13 mouse cellular contexts compared by ENCODE assay signal in the genomic region with DNA sequence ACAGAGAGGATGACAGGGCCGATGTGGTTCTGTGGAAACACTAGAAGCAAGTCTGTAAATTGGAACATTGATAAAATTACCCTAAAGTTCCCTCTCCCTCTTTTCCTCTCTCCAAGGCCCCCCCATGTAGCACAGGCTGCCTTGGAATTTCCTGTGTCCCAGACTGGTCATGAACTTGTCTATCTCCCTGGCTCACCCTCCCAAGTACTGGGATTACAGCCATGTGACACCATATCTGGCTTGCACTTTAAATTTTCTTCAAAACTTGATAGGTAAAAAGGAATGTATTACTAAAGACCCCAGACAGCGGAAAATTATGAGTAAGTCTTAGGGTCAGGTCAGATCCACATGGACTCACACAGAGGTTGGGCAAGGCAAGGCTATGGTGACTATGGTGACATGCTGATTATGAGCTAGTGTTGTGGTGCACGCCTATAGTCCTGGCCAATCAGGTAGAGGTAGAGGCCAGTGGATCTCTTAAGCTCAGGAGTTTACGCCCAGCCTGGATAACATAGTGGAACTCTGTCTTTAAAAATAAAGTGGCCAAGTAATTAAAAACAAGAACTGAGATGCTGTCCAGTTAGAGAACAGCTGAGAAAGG.
DNase-seq lines count a peak whose midpoint lies in the region; ATAC-seq and TF ChIP-seq lines count a peak whose summit lies in the region.
"Had no signal": no experiment of that assay in that cellular context is flagged by ENCODE, and none has a peak within 500 bp of the region (broad histone marks: within the 10 kb centered on the region; RNA-seq: fewer than 3 reads in every experiment).

No protein-coding gene starts in this region.

- H3K4me2 ChIP-seq in liver, embryonic 13.5 days = peak overlapping the region; percentile 30
- H3K4me2 ChIP-seq: lung, embryonic 14.5 days; midbrain, embryonic 11.5 days had no signal

- H3K4me1 ChIP-seq in heart, adult 2 months (ENCODE audit: control insufficient read depth, insufficient read depth, low read length) = peaks cover 17% of the 10 kb centered on the region
- H3K4me1 ChIP-seq in thymus, adult 2 months (replicated peaks; ENCODE audit: control insufficient read depth, insufficient read depth, low read length) = peaks cover 33% of the 10 kb centered on the region
- peaks cover 67% of the 10 kb centered on the region for H3K4me1 ChIP-seq in liver, embryonic 13.5 days (replicated peaks)

- TF ChIP-seq POLR2A in heart, adult 2 months (IDR thresholded peaks at IDR 0.05; ENCODE audit: insufficient read depth, low read depth, low read length) = no peak
- TF ChIP-seq POLR2A in thymus, adult 2 months (IDR thresholded peaks at IDR 0.05; ENCODE audit: control insufficient read depth, extremely low read depth, insufficient read depth, low read length, poor library complexity) = no peak

- no peaks in the 10 kb centered on the region for H3K27me3 ChIP-seq in heart, adult 2 months (ENCODE audit: control insufficient read depth, insufficient read depth, low read length)
- no peaks in the 10 kb centered on the region for H3K27me3 ChIP-seq in thymus, adult 2 months (ENCODE audit: control insufficient read depth, insufficient read depth, low read length)
- no peaks in the 10 kb centered on the region for H3K27me3 ChIP-seq in liver, embryonic 13.5 days

- TF ChIP-seq CTCF in heart, adult 2 months (IDR thresholded peaks at IDR 0.05) = no peak
- TF ChIP-seq CTCF in thymus, adult 2 months (IDR thresholded peaks at IDR 0.05; ENCODE audit: borderline replicate concordance, control insufficient read depth, extremely low read depth, insufficient read depth, low read length, poor library complexity) = no peak

- intact Hi-C loops in heart, adult 2 months (cut with DNase I) = no loop called here
- intact Hi-C loops in heart, postnatal 36 days (cut with DNase I) = no loop called here

- no peak for DNase-seq in heart, adult 2 months
- no peak for DNase-seq in heart, postnatal 36 days
- DNase-seq in thymus, adult 2 months = no peak
- DNase-seq in thymus, postnatal 10 days (ENCODE audit: low spot score in 2 of 2) = no peak
- DNase-seq in liver, embryonic 13.5 days = no peak
- DNase-seq in layer of hippocampus, adult 9-10 months (ENCODE audit: low spot score) = no peak
- no peak for DNase-seq in adrenal gland, adult 8-10 months
- no peak for DNase-seq in frontal cortex, postnatal 25 days (ENCODE audit: low spot score in 2 of 2)
- DNase-seq: adrenal gland, postnatal 36 days; cerebellum, adult 11-12 months; lung, embryonic 14.5 days had no signal

- H3K4me3 ChIP-seq in heart, adult 2 months = no peak overlapping the region
- no peak overlapping the region for H3K4me3 ChIP-seq in thymus, adult 2 months (ENCODE audit: control insufficient read depth, insufficient read depth, low read length)
- no peak overlapping the region for H3K4me3 ChIP-seq in liver, embryonic 13.5 days (replicated peaks)
- H3K4me3 ChIP-seq: layer of hippocampus, adult 2 months had no signal

- no peaks in the 10 kb centered on the region for H3K9me3 ChIP-seq in liver, embryonic 13.5 days (replicated peaks)

- H3K9ac ChIP-seq in heart, adult 2 months (ENCODE audit: low read depth, low read length) = no peak overlapping the region
- peak overlapping the region; percentile 41; the same call in 1 of the 2 replicates for H3K9ac ChIP-seq in liver, embryonic 13.5 days
- H3K9ac ChIP-seq: lung, embryonic 14.5 days had no signal

- 66% methylated on average over 4 of the region's 4 CpGs for WGBS in heart, adult 2 months
- WGBS in thymus, adult 2 months = 85% methylated on average over 4 of the region's 4 CpGs
- 65% methylated on average over 4 of the region's 4 CpGs for WGBS in liver, embryonic 13.5 days (ENCODE audit: insufficient replicate concordance)

- 0 out of 2 replicates have a peak, but pooled peaks have one; percentile 3 for TF ChIP-seq EP300 in heart, adult 2 months (IDR thresholded peaks at IDR 0.05; ENCODE audit: insufficient read depth, low read depth, low read length)

- H3K79me2 ChIP-seq in heart, adult 2 months (replicated peaks; ENCODE audit: control insufficient read depth, insufficient read depth, low read length) = peaks cover 5% of the 10 kb centered on the region

- ATAC-seq in liver, embryonic 13.5 days (ENCODE audit: low read depth) = peak; percentile 99

- no peak overlapping the region for H3K27ac ChIP-seq in heart, adult 2 months
- peak overlapping the region; percentile 90 for H3K27ac ChIP-seq in thymus, adult 2 months (ENCODE audit: control insufficient read depth, insufficient read depth, low read length)
- peak overlapping the region; percentile 68 for H3K27ac ChIP-seq in liver, embryonic 13.5 days

- no peaks in the 10 kb centered on the region for H3K36me3 ChIP-seq in heart, adult 2 months (ENCODE audit: control insufficient read depth, insufficient read depth, low read length)
- no peaks in the 10 kb centered on the region for H3K36me3 ChIP-seq in thymus, adult 2 months (ENCODE audit: control insufficient read depth, insufficient read depth, low read length)
- no peaks in the 10 kb centered on the region for H3K36me3 ChIP-seq in liver, embryonic 13.5 days
